Mouse (Mus musculus) erythroblast, embryonic 14.5 days (primary cell): ENCODE data around the gene Zdhhc8. TPM values are rescaled to one million over a fixed set of nuclear protein-coding genes. Genes with fewer than 3 reads are reported as not detected.

ENCODE experiments used
- H3K27me3 ChIP-seq: 2 replicates; pipeline ENCODE4 v1.6.1; 2012; ENCODE audit warnings: inconsistent platforms; ENCODE audit not compliant: control insufficient read depth
- H3K36me3 ChIP-seq: 2 replicates; pipeline ENCODE4 v1.6.1; 2012; ENCODE audit warnings: mild to moderate bottlenecking, inconsistent platforms; ENCODE audit not compliant: control insufficient read depth
- H3K4me1 ChIP-seq: 2 replicates; pipeline ENCODE4 v1.6.1; 2012; ENCODE audit warnings: inconsistent platforms; ENCODE audit not compliant: control insufficient read depth
- H3K4me3 ChIP-seq: replicated peaks from 2 replicates; pipeline ENCODE3; 2012; ENCODE audit warnings: moderate library complexity, mild to moderate bottlenecking, inconsistent platforms
- H3K9me3 ChIP-seq: 2 replicates; pipeline ENCODE4 v1.6.1; 2012; ENCODE audit warnings: low read length, inconsistent platforms, mixed read lengths; ENCODE audit not compliant: control insufficient read depth
- GATA1 ChIP-seq: IDR thresholded peaks from 2 replicates; pipeline ENCODE4 v1.6.1; 2012; ENCODE audit warnings: low read length, inconsistent platforms, mixed read lengths
- TAL1 ChIP-seq: IDR thresholded peaks from 3 replicates; pipeline ENCODE4 v1.6.1; 2012; ENCODE audit warnings: low read length, inconsistent platforms, mixed read lengths
- polyA plus RNA-seq: library from polyadenylated mRNA; stranded (reverse); fragments of >175 nt; gene quantifications from 2 replicates; pipeline ENCODE4 v1.2.3, GENCODE M21; 2012

The Zdhhc8 gene
- polyA plus RNA-seq, 1 experiment, result 0.20 TPM

DNA sequence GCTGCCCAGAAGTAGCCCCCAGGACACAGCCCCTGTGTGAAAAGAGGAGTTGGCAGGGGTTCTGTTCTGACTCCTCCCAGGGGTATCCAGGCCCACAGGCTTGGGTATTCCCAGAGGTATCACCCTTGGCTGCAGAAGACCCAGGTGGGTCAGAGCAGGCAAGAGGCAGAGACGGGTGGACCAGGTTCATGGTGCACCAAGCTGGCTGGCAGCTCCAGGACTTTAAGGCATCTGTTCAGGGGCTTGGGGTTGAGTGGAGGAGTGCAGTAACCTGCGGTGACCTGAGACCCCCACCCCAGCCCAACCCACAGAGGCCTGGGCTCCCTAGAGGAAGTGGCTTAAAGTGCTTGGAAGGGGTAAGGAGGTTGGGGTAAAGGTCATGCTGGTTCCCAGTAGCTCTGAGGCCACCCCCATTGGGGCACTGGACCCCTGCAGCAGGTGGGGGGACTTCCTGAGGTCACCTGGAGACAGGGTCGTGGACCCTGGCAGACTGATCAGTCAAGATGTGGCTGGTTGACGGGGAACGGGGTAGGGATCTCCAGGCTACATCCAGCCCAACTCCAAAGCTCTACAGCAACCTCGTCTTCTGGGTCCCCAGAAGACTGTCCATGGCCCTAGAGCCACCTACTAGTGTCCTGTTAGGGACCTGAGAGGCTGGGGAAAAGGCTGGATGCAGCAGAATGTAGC lies 13.9 kb downstream of the Zdhhc8 start:
- TF ChIP-seq TAL1, result no peak
- TF ChIP-seq GATA1, result no peak
- H3K4me3 ChIP-seq, result no peak overlapping the region
- H3K9me3 ChIP-seq, result no peaks in the 10 kb centered on the region
- peaks cover 16% of the 10 kb centered on the region for H3K36me3 ChIP-seq
- no peaks in the 10 kb centered on the region for H3K27me3 ChIP-seq
- no peaks in the 10 kb centered on the region for H3K4me1 ChIP-seq

GRCm38 (mm10) chr16:18220001-18220400 lies 14.9 kb downstream of the Zdhhc8 start:
- no peak for TF ChIP-seq TAL1
- no peak for TF ChIP-seq GATA1
- H3K36me3 ChIP-seq, result peaks cover 13% of the 10 kb centered on the region
- H3K9me3 ChIP-seq, result no peaks in the 10 kb centered on the region
- no peaks in the 10 kb centered on the region; the same call in 1 of the 2 replicates for H3K27me3 ChIP-seq
- H3K4me3 ChIP-seq, result no peak overlapping the region
- H3K4me1 ChIP-seq, result no peaks in the 10 kb centered on the region

DNA sequence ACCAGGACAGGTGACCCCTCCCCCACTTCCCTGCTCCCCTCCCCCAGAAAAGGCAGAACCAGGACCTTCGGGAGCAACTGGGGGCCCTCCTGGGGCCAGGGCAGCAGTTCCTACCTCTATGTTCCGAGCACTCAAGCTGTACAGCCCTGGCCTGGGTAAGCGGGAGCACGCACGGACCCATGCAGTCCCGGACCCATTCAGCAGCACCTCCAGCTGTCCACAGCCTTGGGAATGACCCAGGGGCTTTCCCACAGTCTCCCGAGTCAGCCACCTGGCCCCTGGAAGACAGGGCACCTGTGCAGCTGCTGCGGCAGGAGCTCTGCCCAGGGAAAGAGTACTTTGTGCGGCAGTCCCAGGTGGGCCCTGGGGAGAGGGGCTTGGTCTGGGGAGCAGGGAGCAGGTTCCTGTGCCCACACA lies 16.3 kb downstream of the Zdhhc8 start:
- Histone ChIP-seq H3K4me1 (no peaks in the 10 kb centered on the region), H3K9me3 (no peaks in the 10 kb centered on the region), H3K36me3 (peaks cover 4% of the 10 kb centered on the region), H3K4me3 (no peak overlapping the region), H3K27me3 (no peaks in the 10 kb centered on the region; the same call in 1 of the 2 replicates)
- TF ChIP-seq TAL1 (no peak), GATA1 (no peak)

- TF ChIP-seq GATA1, result no peak
- no peak for TF ChIP-seq TAL1
- H3K4me3 ChIP-seq, result no peak within 1 kb of the TSS
Measured at GRCm38 (mm10) chr16:18217579-18217978, 17.4 kb downstream of the Zdhhc8 start, which contains the start of gene Ccdc188. Gene Ccdc188 (plus strand): TSS chr16:18217879.

GRCm38 (mm10) chr16:18214858-18215257 lies 20.1 kb downstream of the Zdhhc8 start:
- no peak for TF ChIP-seq GATA1
- no peak for TF ChIP-seq TAL1
- no peaks in the 10 kb centered on the region; the same call in 1 of the 2 replicates for H3K27me3 ChIP-seq

More at GRCm38 (mm10) chr16:18217579-18217978, 17.4 kb downstream of the Zdhhc8 start, which contains the start of gene Ccdc188:
- no peaks in the 10 kb centered on the region for H3K4me1 ChIP-seq
- H3K36me3 ChIP-seq, result peaks cover under 1% of the 10 kb centered on the region; the same call in 1 of the 2 replicates
- no peaks in the 10 kb centered on the region; the same call in 1 of the 2 replicates for H3K27me3 ChIP-seq
- no peaks in the 10 kb centered on the region for H3K9me3 ChIP-seq

GRCm38 (mm10) chr16:18213689-18214088 lies 21.2 kb downstream of the Zdhhc8 start:
- Histone ChIP-seq H3K36me3 (no peaks in the 10 kb centered on the region), H3K4me3 (no peak overlapping the region), H3K27me3 (no peaks in the 10 kb centered on the region; the same call in 1 of the 2 replicates), H3K9me3 (no peaks in the 10 kb centered on the region), H3K4me1 (peaks cover 5% of the 10 kb centered on the region)
- no peak for TF ChIP-seq GATA1
- no peak for TF ChIP-seq TAL1

More at GRCm38 (mm10) chr16:18214858-18215257, 20.1 kb downstream of the Zdhhc8 start:
- Histone ChIP-seq H3K36me3 (no peaks in the 10 kb centered on the region), H3K4me3 (no peak overlapping the region), H3K4me1 (peaks cover 5% of the 10 kb centered on the region), H3K9me3 (no peaks in the 10 kb centered on the region)

- Histone ChIP-seq H3K27me3 (no peaks in the 10 kb centered on the region; the same call in 1 of the 2 replicates), H3K4me1 (peaks cover 5% of the 10 kb centered on the region), H3K4me3 (no peak overlapping the region), H3K9me3 (no peaks in the 10 kb centered on the region), H3K36me3 (no peaks in the 10 kb centered on the region)
- TF ChIP-seq GATA1, result no peak
- no peak for TF ChIP-seq TAL1
Measured at GRCm38 (mm10) chr16:18211417-18212171, 23.3 kb downstream of the Zdhhc8 start.

- TF ChIP-seq TAL1 (no peak), GATA1 (no peak)
- Histone ChIP-seq H3K27me3 (no peaks in the 10 kb centered on the region; the same call in 1 of the 2 replicates), H3K4me3 (no peak overlapping the region), H3K36me3 (no peaks in the 10 kb centered on the region), H3K4me1 (peaks cover 5% of the 10 kb centered on the region), H3K9me3 (no peaks in the 10 kb centered on the region)
Measured at GRCm38 (mm10) chr16:18210701-18211416, 24.1 kb downstream of the Zdhhc8 start.
